Mouse (Mus musculus) small intestine, adult 2 months (tissue): Measurements from ENCODE around the gene Pnma1.

Experiments used
- CTCF ChIP-seq: fragments of 200-500 bp; IDR thresholded peaks from 2 replicates; pipeline ENCODE4 v1.5.1; 2012; ENCODE audit warnings: low read depth, mild to moderate bottlenecking, control low read depth, inconsistent platforms, low read length, moderate library complexity, mixed read lengths; ENCODE audit not compliant: insufficient replicate concordance, insufficient read length; ENCODE audit errors: extremely low read depth
- POLR2A ChIP-seq: fragments of 200-500 bp; IDR thresholded peaks from 2 replicates; pipeline ENCODE4 v1.6.1; 2012; ENCODE audit warnings: low read depth, mild to moderate bottlenecking, control low read depth, inconsistent platforms, low read length, moderate library complexity

GRCm38 (mm10) chr12:84187752-84188601 lies 39.7 kb upstream of the Pnma1 start:
- TF ChIP-seq CTCF, result no peak
- no peak for TF ChIP-seq POLR2A
